Mouse (Mus musculus) CD4-positive, CD25-positive, alpha-beta regulatory T cell, adult 9 weeks (primary cell): ENCODE measurements around the gene Defb10. TPM values are rescaled to one million over a fixed set of nuclear protein-coding genes. Genes with fewer than 3 reads are reported as not detected.

Experiments used
- polyA plus RNA-seq: library from polyadenylated mRNA; unstranded; fragments of 100-300 nt; shearing (Covaris generic); gene quantifications from one replicate; pipeline ENCODE4 v1.2.1, GENCODE M21; 2017

The Defb10 gene
- polyA plus RNA-seq: not detected

DNA sequence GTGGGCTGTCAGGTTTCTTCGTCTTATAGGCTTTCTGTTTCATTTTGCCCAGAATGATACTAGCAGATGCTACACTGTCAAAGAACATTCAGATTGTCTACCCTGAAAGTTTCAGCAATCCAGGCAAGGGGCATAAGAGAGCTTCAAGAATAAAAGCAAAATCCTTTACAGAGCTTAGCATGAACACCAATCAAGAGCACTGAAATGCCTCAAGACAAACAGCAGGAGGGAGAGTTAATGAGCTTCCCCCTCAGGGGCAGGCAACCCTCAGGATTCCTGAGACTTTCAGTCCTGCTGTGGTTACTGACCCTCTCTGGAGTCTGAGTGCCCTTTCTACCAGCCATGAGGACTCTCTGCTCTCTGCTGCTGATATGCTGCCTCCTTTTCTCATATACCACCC, at the start of gene Defb10:
Gene Defb10, plus strand, starts transcription at position 316 of the 400 bp plus-strand sequence.

DNA sequence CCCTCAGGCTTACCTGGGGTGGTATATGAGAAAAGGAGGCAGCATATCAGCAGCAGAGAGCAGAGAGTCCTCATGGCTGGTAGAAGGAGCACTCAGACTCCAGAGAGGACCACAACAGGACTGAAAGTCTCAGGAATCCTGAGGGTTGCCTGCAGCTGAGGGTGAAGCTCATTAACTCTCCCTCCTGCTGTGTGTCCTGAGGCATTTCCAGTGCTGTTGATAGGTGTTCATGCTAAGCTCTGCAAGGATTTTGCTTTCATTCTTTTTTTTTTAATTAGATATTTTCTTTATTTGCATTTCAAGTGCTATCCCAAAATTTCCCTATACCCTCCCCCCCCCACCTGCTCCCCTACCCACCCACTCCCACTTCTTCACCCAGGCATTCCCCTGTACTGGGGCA, 26.6 kb downstream of the Defb10 start, which contains the start of gene Defb9:
Gene Defb9, minus strand, starts transcription at position 101 of the 400 bp plus-strand sequence.

DNA sequence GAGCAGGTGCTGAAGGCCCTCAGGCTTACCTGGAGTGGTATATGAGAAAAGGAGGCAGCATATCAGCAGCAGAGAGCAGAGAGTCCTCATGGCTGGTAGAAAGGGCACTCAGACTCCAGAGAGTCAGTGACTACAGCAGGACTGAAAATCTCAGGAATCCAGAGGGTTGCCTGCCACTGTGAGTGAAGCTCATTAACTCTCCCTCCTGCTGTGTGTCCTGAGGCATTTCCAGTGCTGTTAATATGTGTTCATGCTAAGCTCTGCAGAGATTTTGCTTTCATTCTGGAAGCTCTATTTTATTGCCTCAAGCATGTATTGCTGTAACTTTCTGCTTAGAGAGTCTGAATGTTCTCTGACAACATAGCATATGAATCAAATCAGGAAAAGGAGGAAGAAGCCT, 47.6 kb downstream of the Defb10 start, which contains the start of gene Defb11:
Gene Defb11, minus strand, starts transcription at position 123 of the 400 bp plus-strand sequence.

Other genes with a start within 250 kb of the Defb10 start
- gene Defa26, start 240.7 kb upstream of the Defb10 start, polyA plus RNA-seq: not detected
- gene Defa17, start 203.1 kb upstream of the Defb10 start, polyA plus RNA-seq: not detected
- gene Defa34, start 193.1 kb upstream of the Defb10 start, polyA plus RNA-seq: not detected
- gene AY761184, start 155.3 kb upstream of the Defb10 start, polyA plus RNA-seq: not detected
- not detected for gene Defa24, start 124.4 kb upstream of the Defb10 start, polyA plus RNA-seq
- not detected for gene Defb50, start 35.4 kb upstream of the Defb10 start, polyA plus RNA-seq
- gene Defb2, start 19.0 kb upstream of the Defb10 start, polyA plus RNA-seq: not detected
- gene Defb9, start 26.5 kb downstream of the Defb10 start, polyA plus RNA-seq: not detected
- not detected for gene Defb11, start 47.5 kb downstream of the Defb10 start, polyA plus RNA-seq
- not detected for gene Defb15, start 73.8 kb downstream of the Defb10 start, polyA plus RNA-seq
- not detected for gene Defb35, start 79.5 kb downstream of the Defb10 start, polyA plus RNA-seq
- not detected for gene Defb13, start 87.9 kb downstream of the Defb10 start, polyA plus RNA-seq
- not detected for gene Fam90a1a, start 99.8 kb downstream of the Defb10 start, polyA plus RNA-seq
- not detected for gene Ccdc70, start 110.9 kb downstream of the Defb10 start, polyA plus RNA-seq
- 0.20 TPM for gene Atp7b, start 201.4 kb downstream of the Defb10 start, polyA plus RNA-seq
- gene Alg11, start 201.8 kb downstream of the Defb10 start, polyA plus RNA-seq: 13.0 TPM